Mouse (Mus musculus) adrenal gland, postnatal 0 days (tissue): ENCODE results near the gene Nr1i3. TPM values are rescaled to one million over a fixed set of nuclear protein-coding genes. Genes with fewer than 3 reads are reported as not detected.

Experiments
- polyA plus RNA-seq: library from polyadenylated mRNA; unstranded; fragments of >200 nt; fragmentation: Nextera tagmentation; extraction: Ambion mirVana; gene quantifications from 2 replicates; pipeline ENCODE4 v1.2.1, GENCODE M21; 2015

The Nr1i3 gene
- 1.7 and 2.5 TPM in 2 replicates for polyA plus RNA-seq

DNA sequence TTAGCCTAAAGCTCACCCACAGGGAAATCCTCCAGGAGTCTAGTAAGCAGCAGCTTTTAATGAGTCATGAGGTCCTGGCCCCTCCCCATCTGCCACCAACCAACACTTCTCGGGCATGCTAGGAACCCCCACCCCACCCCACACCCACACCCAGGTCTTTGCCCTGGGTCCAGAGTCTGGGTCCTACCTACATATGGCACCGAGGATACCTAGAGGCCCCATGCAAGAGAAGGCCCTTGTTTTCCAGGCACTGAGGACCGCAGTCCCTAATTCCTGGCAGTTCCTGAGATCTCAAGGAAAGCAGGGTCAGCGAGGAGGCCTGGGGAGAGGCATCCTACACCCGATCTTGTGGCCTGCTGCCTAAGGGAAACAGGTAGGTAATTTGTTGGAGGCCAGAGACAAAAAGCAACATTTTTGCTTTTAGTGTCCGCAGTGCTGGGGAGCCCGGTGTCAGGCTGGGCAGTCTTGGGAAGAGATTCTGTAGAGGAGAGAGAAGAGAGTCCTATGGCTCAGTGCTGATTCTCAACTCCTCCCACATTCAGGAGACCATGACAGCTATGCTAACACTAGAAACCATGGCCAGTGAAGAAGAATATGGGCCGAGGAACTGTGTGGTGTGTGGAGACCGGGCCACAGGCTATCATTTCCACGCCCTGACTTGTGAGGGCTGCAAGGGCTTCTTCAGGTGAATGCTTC lies at the start of gene Nr1i3:
TSS of gene Nr1i3 (plus strand) at position 170 of the 696 bp plus-strand sequence.

DNA sequence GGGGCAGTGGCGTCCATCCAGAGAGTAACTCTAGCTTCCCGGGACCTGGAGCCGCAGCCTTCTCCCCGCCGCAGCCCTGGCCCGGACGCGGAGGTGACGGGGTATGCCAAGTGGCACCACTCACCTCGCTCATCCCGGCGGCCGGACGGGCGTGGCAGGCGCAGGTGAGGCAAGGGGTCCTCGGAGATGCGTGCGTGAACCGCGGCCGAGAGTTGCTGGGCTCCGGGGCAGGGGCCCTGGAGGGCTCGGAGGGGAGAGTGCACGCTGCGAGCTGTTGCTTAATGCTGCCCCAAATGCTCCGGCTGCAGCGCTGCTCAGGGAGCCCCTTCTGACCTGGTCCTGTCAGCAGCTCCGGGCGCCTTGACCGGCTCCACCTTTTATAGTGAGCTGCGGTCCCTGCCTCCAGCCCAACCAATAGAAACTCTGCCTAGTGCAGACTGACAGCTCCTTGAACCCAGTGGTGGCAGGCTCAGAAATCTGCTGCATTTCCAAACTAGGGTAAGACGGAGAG lies 17.8 kb upstream of the Nr1i3 start, which contains the start of gene Pcp4l1:
TSS of gene Pcp4l1 (minus strand) at position 382 of the 511 bp plus-strand sequence.

DNA sequence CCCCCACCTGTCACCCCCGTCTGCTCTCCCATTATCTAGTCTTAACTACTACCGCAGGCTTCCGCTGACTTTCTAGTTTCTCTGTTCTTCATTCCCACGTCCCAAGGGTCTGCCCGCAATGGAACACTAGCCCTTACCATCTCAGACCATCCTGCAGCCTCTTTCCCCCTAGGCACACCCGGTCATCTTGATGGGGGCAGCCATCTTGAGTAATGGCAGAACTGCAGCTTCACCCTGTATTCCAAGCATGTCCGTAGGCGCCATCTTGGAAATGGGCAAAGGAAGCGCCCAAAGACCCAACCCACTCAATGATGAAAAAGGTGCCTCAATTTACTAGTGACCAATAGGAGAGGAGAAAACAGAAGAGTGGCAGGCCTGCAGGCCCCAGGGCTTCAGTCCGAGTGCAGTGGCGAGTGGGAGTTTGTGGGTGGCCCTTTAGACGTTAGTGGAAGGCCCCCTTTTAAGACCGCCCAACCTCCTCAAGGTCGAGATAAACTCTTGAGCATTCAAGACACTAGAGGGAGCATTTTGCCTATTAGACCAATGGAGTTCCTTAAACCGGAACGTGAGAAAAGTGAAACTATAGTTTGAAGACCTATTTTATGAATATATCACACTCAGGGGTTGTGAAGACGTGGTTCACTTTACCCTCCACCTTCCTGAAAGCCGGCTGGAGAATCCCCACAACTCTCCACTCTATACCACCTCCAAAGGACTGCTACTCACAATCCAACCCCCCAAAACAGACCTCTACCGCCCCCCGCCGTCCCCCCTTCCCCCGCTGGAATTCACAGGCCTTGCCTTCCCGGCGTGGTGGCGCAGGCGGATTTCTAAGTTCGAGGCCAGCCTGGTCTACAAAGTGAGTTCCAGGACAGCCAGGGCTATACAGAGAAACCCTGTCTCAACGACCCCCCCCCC lies 8.7 kb downstream of the Nr1i3 start, which contains the start of gene Tomm40l:
TSS of gene Tomm40l (minus strand) at position 277 of the 918 bp plus-strand sequence.

GRCm38 (mm10) chr1:171224857-171225256 lies 11.1 kb downstream of the Nr1i3 start, which contains the start of gene Apoa2:
Gene Apoa2, plus strand, starts transcription at chr1:171225054.

DNA sequence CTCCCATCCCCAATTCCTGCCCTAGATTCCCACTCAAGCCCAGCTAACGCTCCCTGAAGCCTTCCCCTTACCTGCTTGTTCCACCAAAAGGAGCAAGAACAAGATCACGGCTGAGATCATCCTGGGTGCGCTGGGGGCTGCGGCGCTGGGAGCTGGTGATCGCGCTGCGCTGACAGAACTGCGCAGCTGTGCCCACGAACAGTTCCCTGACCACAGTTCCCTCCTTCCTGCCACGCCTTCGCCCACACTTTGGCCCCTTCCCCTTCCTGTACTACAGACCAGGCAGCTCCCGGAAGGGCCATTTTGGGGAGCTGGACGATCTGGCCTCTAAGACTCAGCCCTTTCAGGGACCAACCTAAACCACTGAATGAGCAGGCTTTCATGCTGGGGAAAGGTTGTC lies 20.4 kb downstream of the Nr1i3 start, which contains the start of gene Fcer1g:
TSS of gene Fcer1g (minus strand) at position 240 of the 400 bp plus-strand sequence.

GRCm38 (mm10) chr1:171249913-171250600 lies 36.3 kb downstream of the Nr1i3 start, which contains the start of gene Adamts4:
Gene Adamts4, plus strand, starts transcription at chr1:171250421.

GRCm38 (mm10) chr1:171250680-171251593 lies 37.2 kb downstream of the Nr1i3 start, which contains the start of gene Ndufs2:
Gene Ndufs2, minus strand, starts transcription at chr1:171251388.

DNA sequence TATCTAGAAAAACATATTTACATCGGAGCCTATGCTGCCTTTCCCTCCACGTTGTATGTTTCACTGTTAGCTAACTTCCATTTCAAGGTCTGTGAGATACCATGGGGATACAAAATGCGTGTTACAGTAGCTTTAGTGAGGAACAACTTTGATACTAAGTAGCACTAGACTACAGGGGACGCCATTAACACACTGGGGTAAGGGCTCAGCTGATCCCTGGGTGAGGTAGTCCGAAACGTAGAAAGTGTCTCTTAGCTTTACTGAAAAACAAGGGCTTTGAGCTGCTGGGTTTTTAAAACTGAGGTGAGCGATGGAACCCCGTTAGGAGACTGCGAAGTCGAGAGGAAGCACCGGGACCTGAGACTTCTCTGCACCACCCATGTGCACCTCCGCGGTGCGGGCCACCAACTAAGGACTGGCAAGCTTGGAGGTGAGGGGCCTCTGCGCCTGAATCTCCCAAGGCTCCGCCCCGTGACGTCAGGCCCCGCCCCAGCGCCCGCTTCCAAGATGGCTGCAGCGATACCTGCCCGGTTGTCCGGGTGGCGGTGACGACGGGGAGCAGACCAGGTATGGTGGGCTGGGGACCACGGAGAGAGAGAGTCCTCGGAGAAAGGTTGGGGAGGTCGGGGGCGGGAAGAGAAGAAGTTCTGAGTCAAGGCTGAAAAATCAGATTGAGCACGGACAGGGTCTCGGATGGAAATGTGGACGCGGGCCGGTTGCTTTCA lies 56.2 kb downstream of the Nr1i3 start, which contains the start of gene B4galt3:
TSS of gene B4galt3 (plus strand) at position 481 of the 725 bp plus-strand sequence.

Other genes starting within 250 kb of the Nr1i3 start
- gene Fcgr2b, start 237.4 kb upstream of the Nr1i3 start, polyA plus RNA-seq, result 12.9 and 15.4 TPM in 2 replicates
- 5.6 and 6.3 TPM in 2 replicates for gene Fcgr4, start 195.1 kb upstream of the Nr1i3 start, polyA plus RNA-seq
- 42.6 and 55.1 TPM in 2 replicates for gene Fcgr3, start 149.0 kb upstream of the Nr1i3 start, polyA plus RNA-seq
- 4.1 and 7.5 TPM in 2 replicates for gene Cfap126, start 100.1 kb upstream of the Nr1i3 start, polyA plus RNA-seq
- gene Sdhc, start 63.4 kb upstream of the Nr1i3 start, polyA plus RNA-seq, result 198 and 253 TPM in 2 replicates
- gene Mpz, start 63.3 kb upstream of the Nr1i3 start, polyA plus RNA-seq, result 9.0 and 16.4 TPM in 2 replicates
- gene Pcp4l1, start 17.7 kb upstream of the Nr1i3 start, polyA plus RNA-seq, result 6.8 and 12.3 TPM in 2 replicates
- gene Tomm40l, start 8.5 kb downstream of the Nr1i3 start, polyA plus RNA-seq, result 24.7 and 27.6 TPM in 2 replicates
- gene Apoa2, start 11.1 kb downstream of the Nr1i3 start, polyA plus RNA-seq, result 476 and 741 TPM in 2 replicates
- 91.3 and 98.9 TPM in 2 replicates for gene Fcer1g, start 20.4 kb downstream of the Nr1i3 start, polyA plus RNA-seq
- 2.1 and 2.6 TPM in 2 replicates for gene Adamts4, start 36.5 kb downstream of the Nr1i3 start, polyA plus RNA-seq
- gene Ndufs2, start 37.4 kb downstream of the Nr1i3 start, polyA plus RNA-seq, result 307 and 430 TPM in 2 replicates
- gene B4galt3, start 56.4 kb downstream of the Nr1i3 start, polyA plus RNA-seq, result 25.8 and 38.1 TPM in 2 replicates
- gene Ppox, start 67.2 kb downstream of the Nr1i3 start, polyA plus RNA-seq, result 19.7 and 42.8 TPM in 2 replicates
- 27.7 and 43.9 TPM in 2 replicates for gene Usp21, start 74.0 kb downstream of the Nr1i3 start, polyA plus RNA-seq
- gene Ufc1, start 81.1 kb downstream of the Nr1i3 start, polyA plus RNA-seq, result 136 and 154 TPM in 2 replicates
- gene Dedd, start 115.2 kb downstream of the Nr1i3 start, polyA plus RNA-seq, result 25.9 and 36.8 TPM in 2 replicates
- gene Nit1, start 131.7 kb downstream of the Nr1i3 start, polyA plus RNA-seq, result 36.4 and 71.2 TPM in 2 replicates
- 71.6 and 101 TPM in 2 replicates for gene Pfdn2, start 131.7 kb downstream of the Nr1i3 start, polyA plus RNA-seq
- gene Klhdc9, start 146.8 kb downstream of the Nr1i3 start, polyA plus RNA-seq, result 5.3 and 6.9 TPM in 2 replicates
- gene Nectin4, start 156.1 kb downstream of the Nr1i3 start, polyA plus RNA-seq, result 0.19 and 0.27 TPM in 2 replicates
- gene Arhgap30, start 175.0 kb downstream of the Nr1i3 start, polyA plus RNA-seq, result 2.2 and 2.3 TPM in 2 replicates
- 54.5 and 56.5 TPM in 2 replicates for gene Usf1, start 197.3 kb downstream of the Nr1i3 start, polyA plus RNA-seq
- 2.3 and 2.7 TPM in 2 replicates for gene Tstd1, start 204.9 kb downstream of the Nr1i3 start, polyA plus RNA-seq
- gene F11r, start 223.6 kb downstream of the Nr1i3 start, polyA plus RNA-seq, result 56.2 and 87.2 TPM in 2 replicates